ENCODE assay signal across 22 mouse cellular contexts in the genomic region with DNA sequence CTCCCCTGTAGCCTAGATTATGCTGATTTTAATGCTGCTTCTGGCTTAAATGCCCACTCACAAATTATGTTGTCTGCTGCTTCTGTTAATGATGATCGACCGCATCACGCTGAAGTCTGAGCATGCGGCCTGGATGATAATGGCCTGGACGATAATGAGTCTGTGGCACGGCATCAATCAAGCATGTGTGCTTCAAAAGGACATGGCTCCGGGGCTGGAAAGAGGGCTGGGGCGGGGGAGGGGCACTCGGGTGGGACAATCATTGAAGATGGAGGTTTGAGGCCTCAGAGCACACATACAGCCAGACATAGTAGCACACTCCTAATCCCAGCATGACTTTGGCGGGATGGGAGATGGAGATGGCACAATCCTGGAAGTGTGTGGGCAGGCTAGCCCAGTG.
DNase-seq lines count a peak whose midpoint lies in the region; ATAC-seq and TF ChIP-seq lines count a peak whose summit lies in the region.
"Had no signal": no experiment of that assay in that cellular context is flagged by ENCODE, and none has a peak within 500 bp of the region (broad histone marks: within the 10 kb centered on the region; RNA-seq: fewer than 3 reads in every experiment).

No protein-coding gene starts in this region.

- no peak overlapping the region for H3K4me2 ChIP-seq in forebrain, embryonic 15.5 days (replicated peaks)
- H3K4me2 ChIP-seq in midbrain, embryonic 12.5 days (replicated peaks), result no peak overlapping the region
- H3K4me2 ChIP-seq: heart, embryonic 15.5 days; stomach, embryonic 15.5 days had no signal

- DNase-seq in embryo, embryonic 10 days (ENCODE audit: low spot score), result peak; percentile 41
- DNase-seq in embryo, embryonic 9.5 days (ENCODE audit: extremely low spot score), result no peak
- peak; percentile 46 for DNase-seq in ZHBTc4 (ENCODE audit: low read depth, low spot score)
- no peak for DNase-seq in urinary bladder, postnatal 14 days (ENCODE audit: low spot score)
- no peak for DNase-seq in adrenal gland, postnatal 25 days
- DNase-seq in cerebellum, adult 2 months, result no peak
- DNase-seq: adrenal gland, adult 8-10 months; cerebellum, adult 18-20 months; gastrocnemius, postnatal 10 days; heart, adult 18-20 months; kidney, adult 8-10 months; kidney, postnatal 25 days; lung, adult 2 months; lung, postnatal 36 days; right cerebral cortex, adult 18-20 months; spleen, adult 18-20 months; thymus, adult 2 months had no signal

- no peaks in the 10 kb centered on the region for H3K9me3 ChIP-seq in forebrain, embryonic 15.5 days
- H3K9me3 ChIP-seq in midbrain, embryonic 12.5 days, result no peaks in the 10 kb centered on the region
- H3K9me3 ChIP-seq: heart, embryonic 15.5 days; stomach, embryonic 15.5 days had no signal

- H3K27me3 ChIP-seq in forebrain, embryonic 15.5 days, result no peaks in the 10 kb centered on the region
- H3K27me3 ChIP-seq in midbrain, embryonic 12.5 days, result peaks cover 13% of the 10 kb centered on the region
- no peaks in the 10 kb centered on the region for H3K27me3 ChIP-seq in cerebellum, adult 2 months (ENCODE audit: control insufficient read depth, insufficient read depth, low read length)
- H3K27me3 ChIP-seq: heart, embryonic 15.5 days; stomach, embryonic 15.5 days had no signal

- no peak for ATAC-seq in forebrain, embryonic 15.5 days (replicated peaks)
- 0 out of 2 replicates have a peak, but pooled peaks have one; percentile 16 for ATAC-seq in midbrain, embryonic 12.5 days (ENCODE audit: low FRiP score, low read depth)
- ATAC-seq: CD4-positive, CD25-positive, alpha-beta regulatory T cell, adult 4 months had no signal

- no peak for TF ChIP-seq CTCF in cerebellum, adult 2 months (IDR thresholded peaks at IDR 0.05; ENCODE audit: borderline replicate concordance, insufficient read depth, low read depth, low read length)

- no peak overlapping the region for H3K4me3 ChIP-seq in forebrain, embryonic 15.5 days
- no peak overlapping the region for H3K4me3 ChIP-seq in midbrain, embryonic 12.5 days
- no peak overlapping the region for H3K4me3 ChIP-seq in cerebellum, adult 2 months (replicated peaks; ENCODE audit: insufficient read depth, low read depth, low read length)
- H3K4me3 ChIP-seq: heart, embryonic 15.5 days; stomach, embryonic 15.5 days had no signal

- 30% methylated on average over 10 of the region's 10 CpGs for WGBS in forebrain, embryonic 15.5 days
- 63% methylated on average over 10 of the region's 10 CpGs for WGBS in midbrain, embryonic 12.5 days
- WGBS in cerebellum, adult 2 months, result 72% methylated on average over 10 of the region's 10 CpGs

- no peaks in the 10 kb centered on the region for H3K36me3 ChIP-seq in forebrain, embryonic 15.5 days
- no peaks in the 10 kb centered on the region for H3K36me3 ChIP-seq in midbrain, embryonic 12.5 days
- H3K36me3 ChIP-seq: heart, embryonic 15.5 days; stomach, embryonic 15.5 days had no signal

- H3K9ac ChIP-seq in forebrain, embryonic 15.5 days (replicated peaks), result no peak overlapping the region
- H3K9ac ChIP-seq in midbrain, embryonic 12.5 days (replicated peaks), result no peak overlapping the region
- H3K9ac ChIP-seq: heart, embryonic 15.5 days; stomach, embryonic 15.5 days had no signal

- peaks cover 23% of the 10 kb centered on the region for H3K4me1 ChIP-seq in forebrain, embryonic 15.5 days
- H3K4me1 ChIP-seq in midbrain, embryonic 12.5 days, result peaks cover 23% of the 10 kb centered on the region
- H3K4me1 ChIP-seq in cerebellum, adult 2 months (ENCODE audit: control insufficient read depth, insufficient read depth, low read length), result no peaks in the 10 kb centered on the region
- H3K4me1 ChIP-seq: heart, embryonic 15.5 days; stomach, embryonic 15.5 days had no signal

- TF ChIP-seq POLR2A in cerebellum, adult 2 months (IDR thresholded peaks at IDR 0.05; ENCODE audit: borderline replicate concordance, insufficient read depth, low read length), result no peak

- peak overlapping the region; percentile 62 for H3K27ac ChIP-seq in forebrain, embryonic 15.5 days (replicated peaks)
- H3K27ac ChIP-seq in midbrain, embryonic 12.5 days (replicated peaks), result peak overlapping the region; percentile 66
- H3K27ac ChIP-seq in cerebellum, adult 2 months (ENCODE audit: insufficient read depth, low read length), result no peak overlapping the region
- H3K27ac ChIP-seq: heart, embryonic 15.5 days; stomach, embryonic 15.5 days had no signal

Comparison
In these comparisons a context has a peak if more than half of its experiments do, and no peak if none do; other contexts are left out.
1. DNase-seq: peak in embryo, embryonic 10 days (single experiment) and ZHBTc4 (single experiment); none in embryo, embryonic 9.5 days (single experiment), urinary bladder, postnatal 14 days (single experiment), adrenal gland, postnatal 25 days (single experiment) and cerebellum, adult 2 months (0 of 2).